Mouse (Mus musculus) lung, embryonic 16.5 days (tissue): ENCODE data around the gene Ccdc93. TPM values are rescaled to one million over a fixed set of nuclear protein-coding genes. Genes with fewer than 3 reads are reported as not detected.

Experiments used
- ATAC-seq: fragments of 200-750 bp; cut with Nextera tagmentation; 2 replicates; pipeline ENCODE4 v1.8.0; 2017; ENCODE audit warnings: low read depth, mild to moderate bottlenecking, moderate library complexity
- H3K27ac ChIP-seq: fragments of 300-500 bp; sonication (generic); 2 replicates; pipeline ENCODE4 v1.5.1; 2014; ENCODE audit warnings: mild to moderate bottlenecking, control low read depth, low read length
- H3K27me3 ChIP-seq: fragments of 300-500 bp; sonication (generic); 2 replicates; pipeline ENCODE4 v1.6.1; 2014; ENCODE audit warnings: low read depth, low read length, mixed read lengths; ENCODE audit not compliant: control insufficient read depth, insufficient read depth
- H3K36me3 ChIP-seq: fragments of 300-500 bp; sonication (generic); 2 replicates; pipeline ENCODE4 v1.6.1; 2014; ENCODE audit warnings: low read length; ENCODE audit not compliant: control insufficient read depth, insufficient read depth
- H3K4me1 ChIP-seq: fragments of 300-500 bp; sonication (generic); replicated peaks from 2 replicates; pipeline ENCODE4 v1.6.1; 2014; ENCODE audit warnings: low read length, mixed read lengths; ENCODE audit not compliant: control insufficient read depth, insufficient read depth
- H3K4me2 ChIP-seq: fragments of 300-500 bp; sonication (generic); 2 replicates; pipeline ENCODE4 v1.6.1; 2014; ENCODE audit warnings: low read depth, low read length, control low read depth
- H3K4me3 ChIP-seq: fragments of 300-500 bp; sonication (generic); 2 replicates; pipeline ENCODE4 v1.5.1; 2014; ENCODE audit warnings: mild to moderate bottlenecking, low read length, control low read depth
- H3K9ac ChIP-seq: fragments of 300-500 bp; sonication (generic); 2 replicates; pipeline ENCODE4 v1.6.1; 2014; ENCODE audit warnings: low read length, control low read depth
- H3K9me3 ChIP-seq: fragments of 300-500 bp; sonication (generic); 2 replicates; pipeline ENCODE4 v1.6.1; 2016; ENCODE audit warnings: low read length; ENCODE audit not compliant: control insufficient read depth
- WGBS: fragments of 180-500 bp; shearing (Covaris S2); extraction: QIAGEN DNeasy Blood & Tissue Kit; methylation state at CpG from one replicate; pipeline ENCODE4 v1.1.7; 2014; 5-methylcytosine and 5-hydroxymethylcytosine counted together
- polyA plus RNA-seq: library from polyadenylated mRNA; unstranded; fragments of >200 nt; fragmentation: Nextera tagmentation; extraction: Ambion mirVana; gene quantifications from 2 replicates; pipeline ENCODE4 v1.2.1, GENCODE M21; 2015

Gene Ccdc93
- polyA plus RNA-seq, 1 experiment from 2014 or later, result 9.4 TPM

DNA sequence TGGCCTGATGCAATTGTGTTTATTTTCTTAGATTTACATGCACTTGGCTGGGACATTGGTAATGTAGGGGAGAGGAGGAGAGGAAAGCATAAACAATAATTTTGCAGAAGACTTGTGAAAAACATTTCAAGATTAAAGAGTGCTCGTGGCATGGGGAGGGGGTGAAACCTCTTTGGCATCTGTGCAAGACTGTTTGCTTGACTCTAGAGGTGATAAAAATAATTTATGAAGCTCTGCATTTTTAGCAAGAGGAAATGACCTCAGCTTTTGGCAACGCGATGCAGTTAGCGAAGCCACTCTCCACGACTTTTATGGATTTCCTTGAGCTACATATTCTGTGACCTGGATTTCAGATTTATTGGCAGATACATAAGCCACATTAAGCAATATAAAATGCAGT, 36.1 kb upstream of the Ccdc93 start:
- Histone ChIP-seq H3K4me2 (peak overlapping the region; percentile 2; the same call in 1 of the 2 replicates), H3K36me3 (no peaks in the 10 kb centered on the region), H3K27me3 (no peaks in the 10 kb centered on the region), H3K4me3 (no peak overlapping the region), H3K4me1 (peaks cover 8% of the 10 kb centered on the region), H3K27ac (no peak overlapping the region), H3K9ac (no peak overlapping the region), H3K9me3 (no peaks in the 10 kb centered on the region)
- peak; percentile 61 for ATAC-seq
- 29% methylated on average over 5 of the region's 5 CpGs for WGBS

DNA sequence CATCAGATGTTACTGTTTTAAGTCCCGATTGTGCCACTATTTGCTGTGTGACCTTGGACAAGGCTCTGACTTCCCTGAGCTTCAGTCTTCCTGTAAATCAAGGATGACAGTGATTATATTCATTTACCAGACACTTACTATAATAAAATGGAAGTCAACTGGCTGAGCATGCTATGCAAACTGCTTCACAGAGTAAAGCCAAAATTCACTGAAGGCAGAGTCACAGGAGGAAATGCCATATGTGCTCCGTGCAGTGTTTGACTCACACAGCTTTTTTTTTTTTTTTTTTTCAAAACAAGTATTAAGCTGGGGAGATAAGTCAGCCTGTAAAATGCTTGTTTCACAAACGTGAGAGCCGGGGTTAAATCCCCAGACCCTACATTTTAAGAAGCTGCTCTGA, 34.3 kb upstream of the Ccdc93 start:
- no peak for ATAC-seq
- no peak overlapping the region for H3K27ac ChIP-seq
- no peaks in the 10 kb centered on the region for H3K9me3 ChIP-seq
- H3K9ac ChIP-seq, result no peak overlapping the region
- 51% methylated on average over 4 of the region's 4 CpGs for WGBS
- no peaks in the 10 kb centered on the region for H3K36me3 ChIP-seq
- peaks cover 8% of the 10 kb centered on the region for H3K4me1 ChIP-seq
- H3K4me3 ChIP-seq, result no peak overlapping the region
- H3K4me2 ChIP-seq, result no peak overlapping the region
- H3K27me3 ChIP-seq, result no peaks in the 10 kb centered on the region

GRCm38 (mm10) chr1:121398231-121398630, 32.6 kb upstream of the Ccdc93 start:
- Histone ChIP-seq H3K27me3 (no peaks in the 10 kb centered on the region), H3K4me3 (no peak overlapping the region), H3K4me1 (peaks cover 8% of the 10 kb centered on the region), H3K36me3 (no peaks in the 10 kb centered on the region), H3K9me3 (no peaks in the 10 kb centered on the region), H3K4me2 (no peak overlapping the region), H3K27ac (no peak overlapping the region), H3K9ac (no peak overlapping the region)
- 70% methylated on average over 4 of the region's 4 CpGs for WGBS
- no peak for ATAC-seq

DNA sequence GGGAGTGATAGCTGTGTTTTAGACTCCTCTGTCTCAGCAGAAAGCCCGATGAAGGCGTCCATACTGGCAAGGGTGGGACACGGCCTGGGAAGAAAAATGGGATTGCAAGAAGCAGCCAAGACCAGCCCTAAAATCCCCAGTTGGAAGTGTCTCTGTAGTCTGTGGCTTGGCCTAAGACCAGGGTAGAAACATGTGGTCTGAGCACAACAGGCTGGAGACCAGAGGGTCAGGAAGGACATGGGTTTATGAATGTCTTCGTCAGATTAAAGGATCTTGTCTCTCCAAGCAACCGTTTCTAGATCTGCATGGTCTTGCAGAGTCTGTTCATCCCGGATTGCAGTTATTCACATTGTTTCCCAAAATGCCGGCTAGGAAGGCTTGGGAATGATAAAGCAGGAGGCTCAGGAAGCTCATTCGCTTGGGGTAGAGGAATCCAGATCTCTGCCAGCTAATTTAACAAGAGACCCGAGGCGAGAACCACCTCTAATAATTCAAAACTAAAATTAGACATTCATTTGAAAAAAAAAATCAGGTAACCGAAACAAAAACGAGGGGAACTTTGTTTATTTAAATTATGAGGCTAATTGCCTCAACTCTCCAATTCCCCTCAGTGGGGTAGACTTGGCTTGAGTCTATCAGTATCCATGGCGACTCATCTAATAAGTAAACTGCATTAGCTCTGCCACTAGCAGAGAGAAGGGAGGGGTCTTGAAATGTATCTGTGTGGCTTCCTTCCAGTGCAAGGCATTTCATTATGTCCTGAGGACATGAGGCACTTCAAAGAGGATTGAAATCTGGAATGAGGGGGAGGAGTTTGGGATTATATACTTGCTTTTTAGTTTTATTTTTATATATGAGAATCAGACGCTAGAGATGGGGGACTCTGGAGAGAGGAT, 31.6 kb upstream of the Ccdc93 start:
- H3K4me3 ChIP-seq, result no peak overlapping the region
- H3K36me3 ChIP-seq, result no peaks in the 10 kb centered on the region
- WGBS, result 39% methylated on average over 14 of the region's 14 CpGs
- H3K27me3 ChIP-seq, result no peaks in the 10 kb centered on the region
- no peak overlapping the region; the same call in 1 of the 2 replicates for H3K9ac ChIP-seq
- H3K4me2 ChIP-seq, result no peak overlapping the region
- no peaks in the 10 kb centered on the region for H3K9me3 ChIP-seq
- peaks cover 8% of the 10 kb centered on the region for H3K4me1 ChIP-seq
- ATAC-seq, result peak; percentile 57
- H3K27ac ChIP-seq, result no peak overlapping the region

GRCm38 (mm10) chr1:121400243-121400642, 30.6 kb upstream of the Ccdc93 start:
- 20% methylated on average over 4 of the region's 4 CpGs for WGBS
- no peak overlapping the region for H3K4me3 ChIP-seq
- H3K4me2 ChIP-seq, result no peak overlapping the region
- no peak overlapping the region for H3K9ac ChIP-seq
- H3K4me1 ChIP-seq, result peaks cover 5% of the 10 kb centered on the region; the same call in 1 of the 2 replicates
- H3K36me3 ChIP-seq, result no peaks in the 10 kb centered on the region
- peak; percentile 59; the same call in 1 of the 2 replicates for ATAC-seq
- H3K27ac ChIP-seq, result no peak overlapping the region
- H3K9me3 ChIP-seq, result no peaks in the 10 kb centered on the region
- H3K27me3 ChIP-seq, result no peaks in the 10 kb centered on the region

DNA sequence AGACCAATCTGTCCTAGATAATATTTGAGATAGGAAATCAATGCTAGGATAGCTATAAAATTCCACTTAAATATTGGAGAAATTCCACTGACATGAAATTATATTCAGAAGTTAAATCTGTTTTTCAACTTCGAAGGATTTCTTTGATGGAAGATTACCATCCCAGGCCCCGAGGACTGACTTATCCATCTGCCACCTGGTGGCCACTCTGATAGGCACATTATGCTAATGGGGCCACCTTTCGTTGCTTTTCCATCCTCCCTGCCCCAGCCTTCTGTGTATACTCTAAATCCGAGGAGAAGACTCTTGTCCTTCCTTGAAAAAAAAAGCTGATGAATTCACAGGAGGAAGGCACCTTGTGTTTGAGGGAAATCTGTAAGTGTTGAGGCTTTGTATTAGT, 11.8 kb upstream of the Ccdc93 start:
- Histone ChIP-seq H3K9ac (no peak overlapping the region), H3K36me3 (no peaks in the 10 kb centered on the region), H3K9me3 (no peaks in the 10 kb centered on the region), H3K27ac (no peak overlapping the region), H3K27me3 (no peaks in the 10 kb centered on the region), H3K4me2 (no peak overlapping the region), H3K4me1 (no peaks in the 10 kb centered on the region), H3K4me3 (no peak overlapping the region)
- 30% methylated on average over 4 of the region's 4 CpGs for WGBS
- no peak for ATAC-seq

DNA sequence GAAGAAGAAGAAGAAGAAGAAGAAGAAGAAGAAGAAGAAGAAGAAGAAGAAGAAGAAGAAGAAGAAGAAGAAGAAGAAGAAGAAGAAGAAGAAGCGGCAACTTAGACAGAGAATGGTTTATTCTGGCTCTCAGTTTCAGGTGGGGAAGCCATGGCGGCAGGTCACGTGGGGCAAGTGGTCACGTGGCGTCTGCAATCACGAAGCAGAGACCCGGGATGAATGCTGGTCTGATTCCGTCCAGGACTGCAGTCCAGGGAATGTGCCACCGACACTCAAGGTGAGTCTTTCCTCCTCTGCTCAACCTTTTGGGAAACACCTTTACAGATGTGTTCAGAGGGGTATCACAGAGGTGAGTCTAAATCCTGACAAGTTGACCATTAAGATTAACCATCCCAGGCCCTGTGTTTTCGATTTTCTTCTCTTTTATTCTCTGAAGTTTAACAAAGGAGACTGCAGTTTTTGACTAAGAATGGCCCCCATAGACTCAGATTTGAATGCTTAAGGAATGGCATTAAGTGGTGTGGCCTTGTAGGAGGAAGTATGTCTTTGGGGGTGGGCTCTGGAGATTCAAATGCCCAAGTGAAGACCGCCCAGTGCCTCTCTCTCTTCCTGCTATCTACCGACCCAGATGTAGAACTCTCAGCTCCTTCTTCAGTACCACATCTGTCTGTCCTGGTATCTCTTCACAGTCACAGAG, 11.1 kb upstream of the Ccdc93 start:
- no peak overlapping the region for H3K27ac ChIP-seq
- H3K9ac ChIP-seq, result no peak overlapping the region
- H3K4me2 ChIP-seq, result no peak overlapping the region
- no peaks in the 10 kb centered on the region for H3K27me3 ChIP-seq
- H3K4me1 ChIP-seq, result no peaks in the 10 kb centered on the region
- no peak for ATAC-seq
- no peak overlapping the region for H3K4me3 ChIP-seq
- H3K9me3 ChIP-seq, result no peaks in the 10 kb centered on the region
- no peaks in the 10 kb centered on the region for H3K36me3 ChIP-seq
- 77% methylated on average over 12 of the region's 12 CpGs for WGBS

GRCm38 (mm10) chr1:121430183-121430937, 489 bp upstream of the Ccdc93 start:
- peak overlapping the region; percentile 76 for H3K4me3 ChIP-seq
- no peaks in the 10 kb centered on the region for H3K9me3 ChIP-seq
- no peak overlapping the region for H3K9ac ChIP-seq
- H3K4me2 ChIP-seq, result peak overlapping the region; percentile 17; the same call in 1 of the 2 replicates
- H3K36me3 ChIP-seq, result no peaks in the 10 kb centered on the region
- H3K27me3 ChIP-seq, result no peaks in the 10 kb centered on the region
- no peak overlapping the region for H3K27ac ChIP-seq
- no peak for ATAC-seq
- 18% methylated on average over 6 of the region's 6 CpGs for WGBS
- no peaks in the 10 kb centered on the region; the same call in 1 of the 2 replicates for H3K4me1 ChIP-seq

DNA sequence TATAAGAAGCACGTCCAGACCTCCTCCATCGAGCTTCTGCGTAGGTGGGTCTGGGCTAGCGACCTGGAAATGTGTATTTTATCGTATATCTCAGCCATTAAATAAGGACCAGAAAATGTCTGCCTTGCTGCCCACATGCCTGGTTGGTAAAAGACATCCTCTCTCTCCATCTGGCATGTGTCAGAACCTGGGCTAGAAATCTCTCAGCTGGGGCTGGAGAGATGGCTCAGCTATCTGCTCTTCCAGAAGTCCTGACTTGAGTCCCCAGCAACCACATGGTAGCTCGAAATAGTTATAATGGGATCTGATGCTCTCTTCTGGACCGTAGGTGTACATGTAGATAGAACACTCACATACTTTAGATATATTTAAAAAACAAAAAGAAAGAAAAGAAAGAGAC, 5.1 kb downstream of the Ccdc93 start:
- no peak overlapping the region for H3K4me3 ChIP-seq
- no peak overlapping the region for H3K27ac ChIP-seq
- 92% methylated on average over 7 of the region's 7 CpGs for WGBS
- ATAC-seq, result no peak
- no peak overlapping the region for H3K9ac ChIP-seq
- H3K9me3 ChIP-seq, result no peaks in the 10 kb centered on the region
- H3K4me1 ChIP-seq, result no peaks in the 10 kb centered on the region; the same call in 1 of the 2 replicates
- peaks cover 7% of the 10 kb centered on the region; the same call in 1 of the 2 replicates for H3K36me3 ChIP-seq
- no peaks in the 10 kb centered on the region for H3K27me3 ChIP-seq
- no peak overlapping the region for H3K4me2 ChIP-seq
